Mouse (Mus musculus) stomach, postnatal 0 days (tissue): Measurements from ENCODE around the gene Cntnap2.

ENCODE experiments used
- CTCF ChIP-seq: IDR thresholded peaks from 2 replicates; pipeline ENCODE4 v1.5.1; 2016; ENCODE audit warnings: antibody characterized with exemption, low read depth, mild to moderate bottlenecking, moderate library complexity
- EP300 ChIP-seq: optimal IDR thresholded peaks from 2 replicates; pipeline ENCODE3; 2016; ENCODE audit warnings: antibody characterized with exemption

- TF ChIP-seq CTCF (no peak), EP300 (no peak)
Measured at GRCm38 (mm10) chr6:47306954-47307353, 2247.8 kb downstream of the Cntnap2 start.
